Mouse (Mus musculus): Measurements from ENCODE around the gene Actr5. TPM values are rescaled to one million over a fixed set of nuclear protein-coding genes. Genes with fewer than 3 reads are reported as not detected.

Gene Actr5
- polyA plus RNA-seq (2014; fragmentation: Nextera tagmentation; extraction: Ambion mirVana): 15.3 and 16.0 TPM in 2 replicates

DNA sequence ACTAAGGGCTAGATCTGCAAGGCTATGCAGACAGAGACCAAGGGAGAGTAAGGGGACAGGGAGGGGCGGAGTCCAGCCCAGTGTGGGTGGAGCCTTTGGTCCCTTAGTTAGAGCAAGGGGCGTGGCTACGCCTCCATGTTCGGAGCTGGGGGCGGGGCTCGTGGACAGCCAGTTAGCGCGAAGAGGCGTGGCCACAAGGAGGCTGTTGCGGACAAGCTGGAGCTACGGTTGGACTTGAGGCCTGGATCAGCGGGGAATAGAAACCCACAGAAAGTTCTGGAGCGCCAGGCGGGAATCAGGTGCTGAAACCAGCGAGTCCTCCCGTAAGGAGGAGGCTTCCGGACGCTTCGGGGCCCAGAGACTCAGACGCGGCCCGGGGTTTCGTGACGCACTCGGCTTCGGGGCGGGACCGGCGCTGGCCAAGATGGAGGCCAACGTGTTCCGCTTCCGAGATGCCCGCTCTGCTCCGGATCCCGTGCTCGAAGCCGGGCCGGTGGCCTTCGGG, at the start of gene Actr5:
Gene Actr5 (plus strand): TSS at position 171 of the 505 bp plus-strand sequence.
- H3K9me3 ChIP-seq (ENCODE audit: control insufficient read depth, low read length): no peaks in the 10 kb centered on the region
- H3K27me3 ChIP-seq (ENCODE audit: control insufficient read depth, insufficient read depth, low read length): no peaks in the 10 kb centered on the region
- under 1% methylated on average over 39 of the region's 39 CpGs for WGBS
- peak within 1 kb of the TSS; percentile 78 for H3K9ac ChIP-seq (ENCODE audit: low read length)
- H3K27ac ChIP-seq (ENCODE audit: low read depth, low read length): peak within 1 kb of the TSS; percentile 45; the same call in 1 of the 2 replicates
- peaks cover 11% of the 10 kb centered on the region for H3K4me1 ChIP-seq (ENCODE audit: control insufficient read depth, insufficient read depth, low read length)
- peak within 1 kb of the TSS; percentile 75 for H3K4me3 ChIP-seq (ENCODE audit: low read depth, low read length)
- H3K36me3 ChIP-seq (ENCODE audit: control insufficient read depth, insufficient read depth, low read length): peaks cover 3% of the 10 kb centered on the region; the same call in 1 of the 2 replicates
- H3K4me2 ChIP-seq: peak within 1 kb of the TSS; percentile 84
- DNase-seq (ENCODE audit: low spot score, missing footprints) (peak; percentile 99), ATAC-seq (ENCODE audit: low FRiP score) (peak; percentile 97)

GRCm38 (mm10) chr2:158579979-158580378, 44.7 kb upstream of the Actr5 start:
- H3K9me3 ChIP-seq (ENCODE audit: control insufficient read depth, low read length): no peaks in the 10 kb centered on the region
- H3K4me3 ChIP-seq (ENCODE audit: low read depth, low read length): no peak overlapping the region
- no peaks in the 10 kb centered on the region for H3K4me1 ChIP-seq (ENCODE audit: control insufficient read depth, insufficient read depth, low read length)
- DNase-seq (ENCODE audit: low spot score, missing footprints): peak; percentile 76
- no peak overlapping the region for H3K9ac ChIP-seq (ENCODE audit: low read length)
- 52% methylated on average over 4 of the region's 4 CpGs for WGBS
- ATAC-seq (ENCODE audit: low FRiP score): no peak
- no peak overlapping the region for H3K27ac ChIP-seq (ENCODE audit: low read depth, low read length)
- H3K27me3 ChIP-seq (ENCODE audit: control insufficient read depth, insufficient read depth, low read length): no peaks in the 10 kb centered on the region
- H3K4me2 ChIP-seq: no peak overlapping the region
- no peaks in the 10 kb centered on the region for H3K36me3 ChIP-seq (ENCODE audit: control insufficient read depth, insufficient read depth, low read length)

- peak; percentile 61 for ATAC-seq (ENCODE audit: low FRiP score)
- Histone ChIP-seq H3K9ac (ENCODE audit: low read length) (no peak overlapping the region), H3K4me2 (no peak overlapping the region), H3K27me3 (ENCODE audit: control insufficient read depth, insufficient read depth, low read length) (no peaks in the 10 kb centered on the region), H3K9me3 (ENCODE audit: control insufficient read depth, low read length) (no peaks in the 10 kb centered on the region), H3K4me1 (ENCODE audit: control insufficient read depth, insufficient read depth, low read length) (peaks cover 7% of the 10 kb centered on the region), H3K36me3 (ENCODE audit: control insufficient read depth, insufficient read depth, low read length) (no peaks in the 10 kb centered on the region), H3K4me3 (ENCODE audit: low read depth, low read length) (no peak overlapping the region), H3K27ac (ENCODE audit: low read depth, low read length) (no peak overlapping the region)
- WGBS: 14% methylated on average over 12 of the region's 12 CpGs
- DNase-seq (ENCODE audit: low spot score, missing footprints): peak; percentile 84
Observed at GRCm38 (mm10) chr2:158584621-158585358, 39.9 kb upstream of the Actr5 start.

DNA sequence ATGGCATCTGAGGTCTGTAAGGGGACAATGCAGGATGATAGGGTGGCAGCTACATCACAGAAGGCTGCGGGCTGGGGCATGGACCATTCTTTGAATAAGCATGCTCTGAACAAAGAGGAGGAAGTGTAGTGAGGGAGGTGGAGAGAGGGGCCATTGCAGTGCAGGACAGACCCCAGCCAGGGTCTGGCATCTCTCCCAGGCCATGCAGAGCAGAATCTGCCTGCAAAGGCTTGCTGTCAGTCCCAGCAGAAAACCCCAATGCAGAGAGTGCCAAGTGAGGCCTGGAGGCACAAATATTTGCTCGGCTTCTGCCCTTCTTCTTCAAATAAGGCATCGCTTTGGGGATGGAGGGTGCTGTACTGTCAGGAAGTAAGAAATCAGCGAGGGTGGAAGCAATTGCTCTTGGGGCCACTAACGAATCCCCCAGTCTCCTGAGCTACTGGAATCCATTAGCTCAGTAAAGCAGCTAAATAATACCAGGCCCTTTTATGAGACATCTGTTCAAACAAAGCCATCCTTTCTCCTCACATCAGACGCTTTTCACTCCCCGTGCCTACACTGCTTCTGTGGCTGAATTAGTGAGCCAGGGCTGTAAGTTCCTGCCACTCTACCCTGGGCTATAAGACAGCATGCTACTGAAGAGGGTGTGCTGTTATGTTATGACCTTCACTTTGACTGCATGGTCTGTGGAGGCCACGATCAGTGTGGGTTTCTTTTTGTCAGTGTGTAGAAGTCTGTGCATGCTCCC, 36.0 kb upstream of the Actr5 start:
- Histone ChIP-seq H3K9me3 (ENCODE audit: control insufficient read depth, low read length) (no peaks in the 10 kb centered on the region), H3K4me2 (no peak overlapping the region), H3K9ac (ENCODE audit: low read length) (no peak overlapping the region), H3K27ac (ENCODE audit: low read depth, low read length) (peak overlapping the region; percentile 12; the same call in 1 of the 2 replicates), H3K4me3 (ENCODE audit: low read depth, low read length) (no peak overlapping the region), H3K36me3 (ENCODE audit: control insufficient read depth, insufficient read depth, low read length) (no peaks in the 10 kb centered on the region), H3K27me3 (ENCODE audit: control insufficient read depth, insufficient read depth, low read length) (no peaks in the 10 kb centered on the region), H3K4me1 (ENCODE audit: control insufficient read depth, insufficient read depth, low read length) (peaks cover 7% of the 10 kb centered on the region)
- ATAC-seq (ENCODE audit: low FRiP score) (peak; percentile 50; the same call in 1 of the 2 replicates), DNase-seq (ENCODE audit: low spot score, missing footprints) (peak; percentile 75)
- 50% methylated on average over 8 of the region's 8 CpGs for WGBS

- Histone ChIP-seq H3K27me3 (ENCODE audit: control insufficient read depth, insufficient read depth, low read length) (no peaks in the 10 kb centered on the region), H3K4me3 (ENCODE audit: low read depth, low read length) (no peak overlapping the region), H3K36me3 (ENCODE audit: control insufficient read depth, insufficient read depth, low read length) (no peaks in the 10 kb centered on the region), H3K9me3 (ENCODE audit: control insufficient read depth, low read length) (no peaks in the 10 kb centered on the region), H3K4me2 (no peak overlapping the region), H3K4me1 (ENCODE audit: control insufficient read depth, insufficient read depth, low read length) (peaks cover 11% of the 10 kb centered on the region), H3K9ac (ENCODE audit: low read length) (no peak overlapping the region), H3K27ac (ENCODE audit: low read depth, low read length) (no peak overlapping the region)
- no peak for DNase-seq (ENCODE audit: low spot score, missing footprints)
- no peak for ATAC-seq (ENCODE audit: low FRiP score)
- 68% methylated on average over 3 of the region's 3 CpGs for WGBS
Observed at GRCm38 (mm10) chr2:158590495-158590894, 34.2 kb upstream of the Actr5 start.

DNA sequence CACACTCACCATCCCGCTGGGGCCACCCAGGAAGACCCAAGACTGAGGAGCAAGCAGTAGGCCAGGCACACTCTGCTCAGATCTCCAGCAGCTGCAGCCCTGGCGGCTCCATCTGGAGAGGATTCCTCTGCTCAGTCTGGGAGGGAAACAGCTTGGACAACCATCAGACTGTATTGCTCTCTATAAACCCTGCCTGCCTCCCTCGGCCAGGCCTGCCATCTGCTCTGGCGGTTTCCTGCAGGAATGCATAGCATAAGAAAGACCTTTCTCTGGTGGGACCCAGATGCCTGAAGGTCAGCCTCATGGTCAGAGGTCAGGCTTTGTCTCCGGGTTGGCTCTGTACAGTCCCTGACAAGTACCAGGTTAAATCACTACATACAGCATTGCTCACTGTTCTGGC, 33.4 kb upstream of the Actr5 start:
- H3K4me3 ChIP-seq (ENCODE audit: low read depth, low read length): no peak overlapping the region
- H3K4me2 ChIP-seq: no peak overlapping the region
- DNase-seq (ENCODE audit: low spot score, missing footprints) (peak; percentile 74), ATAC-seq (ENCODE audit: low FRiP score) (peak; percentile 38; the same call in 1 of the 2 replicates)
- H3K27ac ChIP-seq (ENCODE audit: low read depth, low read length): no peak overlapping the region
- H3K9ac ChIP-seq (ENCODE audit: low read length): no peak overlapping the region
- WGBS: 65% methylated on average over 5 of the region's 5 CpGs
- no peaks in the 10 kb centered on the region for H3K36me3 ChIP-seq (ENCODE audit: control insufficient read depth, insufficient read depth, low read length)
- peaks cover 12% of the 10 kb centered on the region for H3K4me1 ChIP-seq (ENCODE audit: control insufficient read depth, insufficient read depth, low read length)
- no peaks in the 10 kb centered on the region for H3K9me3 ChIP-seq (ENCODE audit: control insufficient read depth, low read length)
- no peaks in the 10 kb centered on the region for H3K27me3 ChIP-seq (ENCODE audit: control insufficient read depth, insufficient read depth, low read length)

GRCm38 (mm10) chr2:158593371-158593770, 31.3 kb upstream of the Actr5 start:
- ATAC-seq (ENCODE audit: low FRiP score) (no peak), DNase-seq (ENCODE audit: low spot score, missing footprints) (peak; percentile 33)
- Histone ChIP-seq H3K27ac (ENCODE audit: low read depth, low read length) (no peak overlapping the region), H3K4me1 (ENCODE audit: control insufficient read depth, insufficient read depth, low read length) (peaks cover 12% of the 10 kb centered on the region), H3K4me3 (ENCODE audit: low read depth, low read length) (no peak overlapping the region), H3K4me2 (no peak overlapping the region), H3K36me3 (ENCODE audit: control insufficient read depth, insufficient read depth, low read length) (no peaks in the 10 kb centered on the region), H3K9me3 (ENCODE audit: control insufficient read depth, low read length) (no peaks in the 10 kb centered on the region), H3K9ac (ENCODE audit: low read length) (no peak overlapping the region), H3K27me3 (ENCODE audit: control insufficient read depth, insufficient read depth, low read length) (no peaks in the 10 kb centered on the region)
- WGBS: 84% methylated on average over 4 of the region's 4 CpGs

DNA sequence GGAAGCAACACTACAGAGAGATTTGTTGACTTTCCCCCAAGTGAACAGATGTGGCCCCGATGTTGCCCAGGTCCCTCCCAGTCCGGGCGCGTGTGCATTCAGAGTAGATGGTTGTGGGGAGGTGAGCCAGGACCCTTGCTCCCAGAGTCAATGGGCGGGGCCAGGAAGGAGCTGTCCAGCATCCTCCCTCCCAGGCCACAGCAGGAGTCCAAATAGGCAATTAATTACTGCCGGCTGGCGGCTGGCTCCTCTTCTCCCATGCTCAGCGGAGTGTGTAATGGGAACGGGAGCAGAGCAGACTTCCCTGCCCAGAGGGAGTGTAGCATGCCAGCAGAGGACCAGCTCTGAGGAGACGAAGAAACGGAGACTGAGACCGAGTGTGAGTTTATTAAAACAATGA, 29.6 kb upstream of the Actr5 start:
- H3K36me3 ChIP-seq (ENCODE audit: control insufficient read depth, insufficient read depth, low read length): no peaks in the 10 kb centered on the region
- peaks cover 5% of the 10 kb centered on the region for H3K4me1 ChIP-seq (ENCODE audit: control insufficient read depth, insufficient read depth, low read length)
- H3K27me3 ChIP-seq (ENCODE audit: control insufficient read depth, insufficient read depth, low read length): no peaks in the 10 kb centered on the region
- ATAC-seq (ENCODE audit: low FRiP score) (peak; percentile 80), DNase-seq (ENCODE audit: low spot score, missing footprints) (peak; percentile 89)
- no peaks in the 10 kb centered on the region for H3K9me3 ChIP-seq (ENCODE audit: control insufficient read depth, low read length)
- H3K4me3 ChIP-seq (ENCODE audit: low read depth, low read length): no peak overlapping the region
- under 1% methylated on average over 12 of the region's 12 CpGs for WGBS
- no peak overlapping the region for H3K9ac ChIP-seq (ENCODE audit: low read length)
- H3K27ac ChIP-seq (ENCODE audit: low read depth, low read length): no peak overlapping the region
- peak overlapping the region; percentile 23; the same call in 1 of the 2 replicates for H3K4me2 ChIP-seq

- ATAC-seq (ENCODE audit: low FRiP score) (peak; percentile 60; the same call in 1 of the 2 replicates), DNase-seq (ENCODE audit: low spot score, missing footprints) (peak; percentile 77)
- no peaks in the 10 kb centered on the region for H3K36me3 ChIP-seq (ENCODE audit: control insufficient read depth, insufficient read depth, low read length)
- no peak overlapping the region for H3K27ac ChIP-seq (ENCODE audit: low read depth, low read length)
- WGBS: 20% methylated on average over 7 of the region's 7 CpGs
- no peaks in the 10 kb centered on the region for H3K27me3 ChIP-seq (ENCODE audit: control insufficient read depth, insufficient read depth, low read length)
- H3K9ac ChIP-seq (ENCODE audit: low read length): no peak overlapping the region
- H3K4me1 ChIP-seq (ENCODE audit: control insufficient read depth, insufficient read depth, low read length): peaks cover 5% of the 10 kb centered on the region
- H3K4me2 ChIP-seq: peak overlapping the region; percentile 23; the same call in 1 of the 2 replicates
- no peaks in the 10 kb centered on the region for H3K9me3 ChIP-seq (ENCODE audit: control insufficient read depth, low read length)
- no peak overlapping the region for H3K4me3 ChIP-seq (ENCODE audit: low read depth, low read length)
Observed at GRCm38 (mm10) chr2:158595577-158595976, 29.1 kb upstream of the Actr5 start.
